Mouse (Mus musculus): Measurements from ENCODE around the gene Lingo2. TPM values are rescaled to one million over a fixed set of nuclear protein-coding genes. Genes with fewer than 3 reads are reported as not detected.

The Lingo2 gene
- polyA plus RNA-seq, 1 experiment, result 13.1 TPM

DNA sequence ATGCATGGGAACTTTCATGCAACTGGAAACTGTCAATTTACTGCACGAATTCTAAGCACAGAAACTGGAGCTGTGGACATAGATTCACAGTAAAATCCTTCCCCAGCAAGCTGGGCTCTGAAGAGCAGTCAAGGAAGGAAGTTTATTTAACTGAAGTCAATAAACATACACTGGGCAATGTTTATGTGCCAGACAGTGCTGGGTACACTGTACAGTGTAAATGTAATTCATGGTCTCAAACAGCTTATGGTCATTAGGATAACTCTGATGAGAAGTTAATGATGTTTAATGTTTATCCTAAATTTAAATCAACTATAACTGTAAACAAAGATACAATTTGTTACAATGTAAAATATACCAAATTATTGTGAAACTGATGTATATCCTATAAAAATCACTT is 1226.8 kb downstream of the Lingo2 start:
- TF ChIP-seq CTCF (IDR thresholded peaks at IDR 0.05; ENCODE audit: borderline replicate concordance, extremely low read depth, insufficient read depth, insufficient read length), result no peak
- no peak for TF ChIP-seq POLR2A (IDR thresholded peaks at IDR 0.05; ENCODE audit: borderline replicate concordance, extremely low read depth, insufficient read depth, insufficient read length, poor library complexity, severe bottlenecking)
- no peak for DNase-seq (ENCODE audit: low read depth)

DNA sequence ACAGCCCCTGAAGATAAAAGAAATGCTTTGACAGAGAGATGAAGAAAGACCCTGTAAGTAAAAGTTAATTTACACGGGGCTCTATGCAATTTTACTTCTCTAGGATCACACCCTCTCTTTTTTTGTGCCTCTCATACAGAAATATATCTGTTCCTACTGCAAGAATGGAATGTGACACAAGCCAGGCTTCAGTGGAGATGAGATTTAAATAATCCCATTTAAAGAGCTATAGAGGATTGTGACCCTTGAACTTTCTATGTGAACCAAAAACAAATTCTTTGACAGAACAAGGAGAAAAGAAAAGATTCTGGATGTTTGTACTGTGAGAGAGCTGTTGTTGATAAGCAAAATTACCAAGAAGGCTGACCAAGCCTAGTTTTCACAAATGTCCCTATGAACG is 1247.4 kb downstream of the Lingo2 start:
- no peak for TF ChIP-seq POLR2A (IDR thresholded peaks at IDR 0.05; ENCODE audit: borderline replicate concordance, extremely low read depth, insufficient read depth, insufficient read length, poor library complexity, severe bottlenecking)
- TF ChIP-seq CTCF (IDR thresholded peaks at IDR 0.05; ENCODE audit: borderline replicate concordance, extremely low read depth, insufficient read depth, insufficient read length), result no peak
- DNase-seq (ENCODE audit: low read depth), result no peak

DNA sequence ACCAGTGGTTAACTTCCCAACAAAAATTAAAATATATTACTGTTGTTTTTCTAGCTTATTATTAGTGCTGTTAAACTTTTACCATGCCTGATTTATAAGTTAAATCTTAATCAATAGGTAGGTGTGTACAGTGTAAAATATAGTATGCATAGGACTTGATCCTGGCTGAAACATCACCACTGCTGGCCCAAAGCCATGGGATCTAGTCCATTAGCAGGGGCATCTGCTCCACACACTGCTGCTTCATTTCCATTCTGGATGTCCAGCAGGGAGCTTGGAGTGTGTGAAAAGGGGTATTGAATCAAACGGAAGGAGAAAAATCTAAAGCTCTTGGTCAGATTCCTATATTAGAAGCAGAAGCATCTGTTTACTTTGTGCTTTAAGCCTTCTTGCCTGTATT is 1248.9 kb downstream of the Lingo2 start:
- DNase-seq (ENCODE audit: low read depth), result peak; percentile 29
- TF ChIP-seq POLR2A (IDR thresholded peaks at IDR 0.05; ENCODE audit: borderline replicate concordance, extremely low read depth, insufficient read depth, insufficient read length, poor library complexity, severe bottlenecking), result no peak
- TF ChIP-seq CTCF (IDR thresholded peaks at IDR 0.05; ENCODE audit: borderline replicate concordance, extremely low read depth, insufficient read depth, insufficient read length), result no peak

DNA sequence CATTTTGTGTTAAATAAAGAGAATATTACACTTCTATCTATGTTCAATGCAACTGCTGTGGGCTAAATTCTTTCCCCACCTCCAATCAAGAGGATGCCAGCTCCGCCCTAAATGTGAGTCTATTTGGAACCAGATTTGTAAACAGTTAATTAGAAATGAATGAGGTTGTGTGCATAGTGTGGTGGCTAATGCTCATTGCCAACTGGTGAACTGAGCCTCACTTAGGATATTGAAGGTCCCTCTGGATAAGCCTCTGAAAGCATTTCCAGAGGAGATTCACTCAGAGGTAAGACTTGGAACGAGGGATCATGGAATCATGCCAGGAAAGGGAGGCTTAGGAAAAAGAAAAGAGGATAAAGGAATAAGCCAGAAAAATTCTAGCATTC is 1256.4 kb downstream of the Lingo2 start:
- peak; percentile 75 for DNase-seq (ENCODE audit: low read depth)
- TF ChIP-seq CTCF (IDR thresholded peaks at IDR 0.05; ENCODE audit: borderline replicate concordance, extremely low read depth, insufficient read depth, insufficient read length) (no peak), POLR2A (IDR thresholded peaks at IDR 0.05; ENCODE audit: borderline replicate concordance, extremely low read depth, insufficient read depth, insufficient read length, poor library complexity, severe bottlenecking) (no peak)

DNA sequence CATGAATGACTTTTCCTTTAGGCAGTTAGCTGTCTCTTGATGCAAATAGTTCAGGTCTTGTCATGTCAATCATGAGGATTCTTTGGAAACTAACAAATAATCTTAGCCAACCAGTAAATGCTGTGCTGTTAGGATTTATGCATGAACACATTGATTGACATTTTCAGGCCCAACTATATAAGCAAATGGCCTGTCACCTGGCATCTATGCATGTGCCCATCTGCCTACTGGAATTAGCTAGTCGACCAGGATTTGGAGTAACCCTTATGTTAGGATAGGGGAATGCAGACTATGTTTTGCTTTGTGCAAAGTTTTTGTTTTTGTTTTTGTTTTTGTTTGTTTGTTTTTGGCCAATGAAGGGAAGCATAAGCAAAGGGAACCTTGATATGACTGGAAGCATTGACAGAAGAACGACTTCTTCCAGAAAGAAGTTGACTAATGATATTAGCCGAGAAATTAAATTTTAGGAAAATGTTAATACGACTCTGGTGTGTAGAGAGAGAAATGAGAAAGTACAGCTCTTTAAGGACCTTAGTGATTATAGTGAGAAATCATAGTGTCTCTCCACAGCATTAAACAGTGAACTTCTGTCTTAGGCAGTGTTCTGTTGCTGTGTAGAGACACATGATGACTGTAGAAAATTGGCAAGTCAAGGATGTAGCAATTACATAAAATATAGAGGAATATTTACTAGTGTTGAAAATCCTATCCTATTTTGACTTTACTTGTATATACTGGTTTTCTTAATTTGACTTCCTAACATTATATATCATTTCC is 1257.0 kb downstream of the Lingo2 start:
- TF ChIP-seq POLR2A (IDR thresholded peaks at IDR 0.05; ENCODE audit: borderline replicate concordance, extremely low read depth, insufficient read depth, insufficient read length, poor library complexity, severe bottlenecking) (no peak), CTCF (IDR thresholded peaks at IDR 0.05; ENCODE audit: borderline replicate concordance, extremely low read depth, insufficient read depth, insufficient read length) (no peak)
- DNase-seq (ENCODE audit: low read depth), result peak; percentile 58

DNA sequence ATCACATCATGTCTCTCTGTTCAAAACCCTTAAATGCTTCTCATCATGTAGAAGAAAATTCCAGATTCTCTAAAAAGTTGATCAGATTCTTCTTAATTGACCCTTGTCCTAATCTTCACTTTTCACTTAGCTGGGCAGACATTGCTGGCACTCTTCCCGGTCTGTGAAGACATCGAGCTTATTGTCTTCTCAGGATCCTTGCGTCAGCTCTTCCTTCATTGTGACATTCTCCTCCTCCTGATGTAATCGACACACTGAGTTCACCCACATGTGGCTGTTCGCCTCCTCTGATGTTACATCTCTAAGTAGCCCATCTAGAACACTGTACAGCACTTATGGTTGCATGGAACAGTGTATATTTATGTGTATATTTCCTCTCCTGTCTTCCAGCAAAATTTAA is 1261.0 kb downstream of the Lingo2 start:
- no peak for TF ChIP-seq CTCF (IDR thresholded peaks at IDR 0.05; ENCODE audit: borderline replicate concordance, extremely low read depth, insufficient read depth, insufficient read length)
- no peak for TF ChIP-seq POLR2A (IDR thresholded peaks at IDR 0.05; ENCODE audit: borderline replicate concordance, extremely low read depth, insufficient read depth, insufficient read length, poor library complexity, severe bottlenecking)
- DNase-seq (ENCODE audit: low read depth), result peak; percentile 24

DNA sequence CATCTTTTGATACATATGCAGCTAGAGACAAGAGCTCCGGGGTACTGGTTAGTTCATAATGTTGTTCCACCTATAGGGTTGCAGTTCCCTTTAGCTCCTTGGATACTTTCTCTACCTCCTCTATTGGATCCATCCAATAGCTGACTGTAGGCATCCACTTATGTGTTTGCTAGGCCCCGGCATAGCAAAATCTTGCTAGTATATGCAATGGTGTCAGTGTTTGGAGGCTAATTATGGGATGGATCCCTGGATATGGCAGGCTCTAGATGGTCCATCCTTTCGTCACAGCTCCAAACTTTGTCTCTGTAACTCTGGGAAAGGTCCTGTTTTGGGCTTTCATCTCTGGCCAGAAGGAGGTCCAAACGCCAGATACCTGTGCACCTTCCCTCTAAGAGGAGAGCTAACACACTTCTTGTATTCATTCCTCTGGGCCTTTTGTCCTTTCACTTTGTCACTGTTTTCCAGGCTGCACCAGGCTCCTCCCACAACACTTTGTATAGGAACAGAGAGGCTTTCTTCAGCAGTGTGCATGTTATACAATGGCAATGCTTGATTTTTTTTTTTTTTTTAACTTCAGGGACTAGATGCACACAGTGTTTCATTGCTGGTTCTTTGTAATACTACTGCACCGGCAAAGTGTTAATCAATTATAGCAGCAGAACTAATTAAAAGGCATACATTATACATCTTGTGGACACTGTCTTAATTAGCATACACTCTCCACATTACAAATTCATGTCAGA is 1262.9 kb downstream of the Lingo2 start:
- peak; percentile 74 for DNase-seq (ENCODE audit: low read depth)
